Mouse (Mus musculus): ENCODE data around the gene Radil.
A peak's percentile ranks its signal among the peaks of the same experiment; 100 is the strongest.

DNA sequence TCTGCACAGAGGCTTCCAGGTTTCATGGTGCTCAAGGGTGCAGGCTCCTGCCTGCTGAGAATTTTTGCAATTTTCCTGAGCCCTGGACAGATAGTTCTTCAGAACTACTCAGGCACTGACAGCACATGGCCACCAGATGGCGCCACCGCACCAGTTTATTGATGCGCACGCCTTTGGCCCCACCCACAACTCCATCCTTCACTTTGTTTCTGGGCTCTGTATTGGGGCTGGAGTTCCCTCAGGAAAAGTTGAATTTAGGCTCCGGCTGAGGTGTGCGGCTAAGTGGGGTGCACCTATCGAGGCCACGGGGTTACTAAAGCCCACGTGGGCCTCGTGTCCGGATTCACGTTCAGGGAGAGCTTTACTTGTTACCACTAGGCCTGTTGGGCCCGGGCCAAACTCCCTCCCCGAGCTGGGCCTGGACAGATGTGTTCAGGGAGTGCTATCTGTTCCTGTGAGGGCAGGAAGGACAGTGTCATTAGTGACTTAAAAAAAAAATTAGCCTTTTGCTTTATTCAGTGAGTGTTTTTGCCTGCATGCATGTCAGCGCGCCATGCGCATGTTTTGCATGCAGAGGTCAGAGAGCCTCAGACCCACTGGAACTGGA is 72.0 kb downstream of the Radil start:
- TF ChIP-seq CTCF (IDR thresholded peaks at IDR 0.05; ENCODE audit: extremely low read depth, insufficient read length, insufficient replicate concordance, low read depth, low read length) = peak; percentile 94
- TF ChIP-seq POLR2A (IDR thresholded peaks at IDR 0.05; ENCODE audit: low read depth, low read length) = 0 out of 2 replicates have a peak, but pooled peaks have one; percentile 20
